Mouse (Mus musculus) left cerebral cortex, adult 2 months (tissue): ENCODE results near the gene Trappc5. TPM values are rescaled to one million over a fixed set of nuclear protein-coding genes. Genes with fewer than 3 reads are reported as not detected.

ENCODE experiments used
- DNase-seq, 2 experiments: peaks; one replicate each; pipeline ENCODE4 v3.0.0; 2021 to 2022; ENCODE audit warnings: low spot score in 2 of 2, mixed read lengths in 1 of 2; ENCODE audit errors: extremely low spot score in 1 of 2
- H3K27ac ChIP-seq: fragments of 200-600 bp; 2 replicates; pipeline ENCODE4 v1.8.1; 2022
- H3K4me3 ChIP-seq: fragments of 200-600 bp; 2 replicates; pipeline ENCODE4 v1.8.1; 2022
- CTCF ChIP-seq: fragments of 200-600 bp; IDR thresholded peaks from 2 replicates; pipeline ENCODE4 v1.8.1; 2022; ENCODE audit warnings: antibody characterized with exemption, mild to moderate bottlenecking, moderate library complexity
- intact Hi-C: fragments of 180-260 bp; cut with DNase I; formaldehyde crosslinking; loops from one replicate; pipeline ENCODE4 v1.15.1; 2025
- total RNA-seq, 2 experiments: library from RNA; stranded (reverse); gene quantifications; 2 replicates each; pipeline ENCODE4 v1.2.3; 2021

Trappc5 gene
- total RNA-seq, 2 experiments from 2014 or later = 26.4 to 27.2 TPM

DNA sequence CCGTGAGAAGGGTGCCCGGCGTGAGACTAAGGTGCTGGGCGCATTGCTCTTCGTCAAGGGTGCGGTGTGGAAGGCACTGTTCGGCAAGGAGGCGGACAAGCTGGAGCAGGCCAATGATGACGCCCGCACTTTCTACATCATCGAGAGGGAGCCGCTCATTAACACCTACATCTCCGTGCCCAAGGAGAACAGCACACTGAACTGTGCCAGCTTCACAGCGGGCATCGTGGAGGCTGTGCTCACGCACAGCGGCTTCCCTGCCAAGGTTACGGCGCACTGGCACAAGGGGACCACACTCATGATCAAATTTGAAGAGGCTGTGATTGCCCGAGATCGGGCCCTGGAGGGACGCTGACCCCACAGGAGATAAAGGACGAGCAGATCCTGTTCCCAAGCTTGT lies 3.1 kb downstream of the Trappc5 start:
- no peak for DNase-seq
- Histone ChIP-seq H3K27ac (no peak overlapping the region), H3K4me3 (no peak overlapping the region)
- TF ChIP-seq CTCF = no peak
- intact Hi-C loops = loop anchor here (10.0 kb wide), 1 partner anchor 324 kb away; the partner anchor contains the start of gene A430078G23Rik

DNA sequence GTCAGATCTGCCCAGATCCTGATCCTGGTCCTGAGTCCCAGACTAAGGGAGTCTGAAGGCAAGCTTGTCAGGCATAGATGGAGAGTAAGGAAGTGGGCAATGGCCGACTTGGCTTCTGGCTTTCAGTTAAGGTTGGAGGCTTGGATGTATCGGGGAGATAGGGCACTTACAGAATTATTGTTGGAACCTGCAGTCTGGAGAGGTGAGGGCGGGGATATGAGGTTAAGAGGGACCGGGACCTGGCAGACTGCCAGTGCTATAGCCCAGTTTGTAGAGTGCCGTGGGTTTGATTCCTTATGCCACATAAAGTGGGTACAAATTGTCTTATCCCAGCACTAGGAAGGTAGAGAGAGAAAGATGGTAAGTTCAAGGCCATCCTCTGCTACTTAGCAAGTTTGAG lies 3.6 kb downstream of the Trappc5 start:
- Histone ChIP-seq H3K4me3 (no peak overlapping the region), H3K27ac (no peak overlapping the region)
- TF ChIP-seq CTCF = no peak
- no peak for DNase-seq
- intact Hi-C loops = loop anchor here (10.0 kb wide), 1 partner anchor 325 kb away; the partner anchor contains the start of gene A430078G23Rik

- DNase-seq = no peak
- H3K4me3 ChIP-seq = no peak overlapping the region
- no peak overlapping the region for H3K27ac ChIP-seq
- TF ChIP-seq CTCF = no peak
- intact Hi-C loops = no loop called here
Measured at GRCm38 (mm10) chr8:3682435-3682834, 6.3 kb downstream of the Trappc5 start.

GRCm38 (mm10) chr8:3683408-3684176 lies 7.5 kb downstream of the Trappc5 start:
- no peak for DNase-seq
- intact Hi-C loops = no loop called here
- H3K27ac ChIP-seq = no peak overlapping the region
- TF ChIP-seq CTCF = no peak
- H3K4me3 ChIP-seq = no peak overlapping the region

GRCm38 (mm10) chr8:3684530-3684929 lies 8.4 kb downstream of the Trappc5 start:
- TF ChIP-seq CTCF = no peak
- H3K27ac ChIP-seq = no peak overlapping the region
- no peak for DNase-seq
- no peak overlapping the region for H3K4me3 ChIP-seq
- intact Hi-C loops = no loop called here

DNA sequence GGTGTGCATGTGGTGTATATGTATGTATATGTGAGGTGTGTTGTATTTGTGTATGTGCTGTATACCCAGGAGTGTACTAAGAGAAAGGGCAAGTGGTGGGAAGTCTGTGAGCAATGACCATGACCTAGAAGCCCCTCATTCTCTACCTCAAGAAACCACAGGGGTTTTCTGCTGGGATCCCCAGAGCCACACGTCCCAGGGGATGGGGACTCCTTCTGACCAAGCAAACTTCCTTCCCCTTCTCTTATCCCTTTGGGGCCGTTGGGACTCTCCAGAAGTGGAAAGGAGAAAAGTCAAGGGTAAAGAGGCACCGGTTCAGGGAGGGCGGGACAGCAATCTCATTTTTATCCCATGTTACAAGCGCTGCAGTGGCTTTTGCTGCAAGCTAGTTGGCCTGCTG lies 9.3 kb downstream of the Trappc5 start:
- intact Hi-C loops = no loop called here
- Histone ChIP-seq H3K4me3 (no peak overlapping the region), H3K27ac (no peak overlapping the region)
- no peak for TF ChIP-seq CTCF
- no peak for DNase-seq

DNA sequence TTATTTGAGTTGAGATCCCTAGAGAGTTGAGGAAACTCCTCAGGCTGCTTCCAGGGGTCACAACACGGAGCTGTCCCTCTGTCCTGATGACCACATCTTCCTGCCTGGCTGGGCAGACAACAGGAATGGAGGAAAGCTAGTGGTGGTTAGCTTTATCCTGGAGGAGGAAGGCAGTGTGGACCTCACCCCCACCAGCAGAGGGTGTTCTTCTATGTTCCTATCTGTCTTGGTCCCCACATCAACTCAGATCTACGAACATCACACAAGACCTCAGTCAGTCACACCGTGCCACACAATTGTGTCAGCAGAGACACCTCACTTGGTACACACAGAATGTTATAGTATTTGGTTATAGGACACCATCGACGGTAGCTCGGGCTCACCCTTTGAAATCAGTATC lies 11.4 kb downstream of the Trappc5 start:
- H3K27ac ChIP-seq = no peak overlapping the region
- intact Hi-C loops = no loop called here
- TF ChIP-seq CTCF = no peak; the same call in 1 of the 2 replicates
- no peak for DNase-seq
- H3K4me3 ChIP-seq = no peak overlapping the region

DNA sequence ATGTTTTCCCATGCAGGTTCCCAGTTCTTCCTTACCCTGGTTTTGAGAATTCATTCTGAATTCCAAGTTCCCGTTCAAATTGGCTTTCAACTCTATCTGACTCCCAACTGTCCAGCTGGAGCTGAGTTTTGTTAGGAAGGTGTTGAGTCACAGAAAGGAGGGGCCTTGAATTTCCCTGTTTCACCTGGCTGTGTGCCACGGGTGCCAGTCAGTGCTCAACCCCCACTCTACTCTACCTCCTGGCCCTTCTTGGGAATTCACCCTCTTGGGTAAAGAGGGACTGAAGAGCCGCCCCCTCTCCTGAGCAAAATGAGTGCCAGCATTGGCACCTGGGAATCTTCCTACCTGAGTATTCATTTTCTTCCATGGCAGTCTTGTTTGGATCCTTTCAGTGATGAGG lies 14.7 kb downstream of the Trappc5 start:
- intact Hi-C loops = no loop called here
- DNase-seq = no peak
- no peak overlapping the region for H3K27ac ChIP-seq
- H3K4me3 ChIP-seq = no peak overlapping the region
- TF ChIP-seq CTCF = no peak

GRCm38 (mm10) chr8:3694121-3694520 lies 18.0 kb downstream of the Trappc5 start, which contains the start of gene Fcer2a:
TSS of gene Fcer2a (minus strand) at chr8:3694175.
- TF ChIP-seq CTCF = no peak
- DNase-seq = no peak
- H3K4me3 ChIP-seq = no peak within 1 kb of the TSS
- intact Hi-C loops = no loop called here
- no peak within 1 kb of the TSS for H3K27ac ChIP-seq

DNA sequence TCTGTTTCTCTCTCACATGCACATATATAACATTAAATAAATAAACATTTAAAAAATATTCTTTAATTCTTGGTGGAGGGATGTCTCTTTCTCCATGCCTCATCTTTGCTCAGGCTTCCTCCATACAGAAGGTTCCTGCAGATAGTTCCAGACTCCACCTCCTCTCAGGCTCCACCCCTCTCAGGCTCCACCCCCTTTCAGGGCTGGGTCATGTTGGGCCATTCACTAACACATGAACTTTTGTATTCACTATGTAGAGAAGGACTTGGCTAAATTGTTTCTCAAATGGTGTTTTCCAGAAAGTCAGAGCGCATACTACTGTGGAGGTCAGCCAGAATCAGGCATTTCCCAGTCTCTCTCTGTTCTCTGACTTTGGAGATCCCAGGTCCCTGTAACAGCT lies 25.4 kb downstream of the Trappc5 start:
- DNase-seq = no peak
- Histone ChIP-seq H3K27ac (no peak overlapping the region), H3K4me3 (no peak overlapping the region)
- TF ChIP-seq CTCF = no peak
- intact Hi-C loops = no loop called here

- peak; percentile 30 for DNase-seq
- intact Hi-C loops = no loop called here
- Histone ChIP-seq H3K4me3 (no peak overlapping the region), H3K27ac (no peak overlapping the region)
- TF ChIP-seq CTCF = peak; percentile 48
Measured at GRCm38 (mm10) chr8:3705711-3706110, 29.6 kb downstream of the Trappc5 start.

DNA sequence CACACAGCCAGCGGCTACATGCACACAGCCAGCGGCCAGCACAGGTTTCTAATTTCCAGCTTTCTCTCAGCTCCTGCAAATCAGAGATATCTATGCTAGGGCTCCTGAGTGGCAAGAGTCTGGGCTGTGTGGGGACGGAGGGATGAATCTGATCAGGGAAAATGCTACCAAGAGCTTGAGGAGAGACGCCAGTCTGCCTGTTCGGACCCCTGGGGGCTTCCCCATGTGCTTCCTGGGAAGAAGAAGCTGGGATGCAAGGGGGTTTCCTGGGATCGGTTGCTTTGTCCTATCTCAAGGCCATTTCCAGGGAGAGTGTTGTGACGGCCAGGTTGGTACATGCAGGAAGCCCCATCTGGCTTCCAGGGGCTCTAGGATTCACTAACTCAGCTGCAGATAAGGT lies 31.5 kb downstream of the Trappc5 start:
- Histone ChIP-seq H3K27ac (no peak overlapping the region), H3K4me3 (no peak overlapping the region)
- intact Hi-C loops = no loop called here
- no peak for TF ChIP-seq CTCF
- DNase-seq = no peak

- no peak for DNase-seq
- intact Hi-C loops = no loop called here
- Histone ChIP-seq H3K27ac (no peak overlapping the region), H3K4me3 (no peak overlapping the region)
- no peak for TF ChIP-seq CTCF
Measured at GRCm38 (mm10) chr8:3710312-3710711, 34.2 kb downstream of the Trappc5 start.
